Mouse (Mus musculus) small intestine, adult 2 months (tissue): ENCODE measurements around the gene Nicn1.

Source experiments
- CTCF ChIP-seq: fragments of 200-500 bp; IDR thresholded peaks from 2 replicates; pipeline ENCODE4 v1.5.1; 2012; ENCODE audit warnings: low read depth, mild to moderate bottlenecking, control low read depth, inconsistent platforms, low read length, moderate library complexity, mixed read lengths; ENCODE audit not compliant: insufficient replicate concordance, insufficient read length; ENCODE audit errors: extremely low read depth
- POLR2A ChIP-seq: fragments of 200-500 bp; IDR thresholded peaks from 2 replicates; pipeline ENCODE4 v1.6.1; 2012; ENCODE audit warnings: low read depth, mild to moderate bottlenecking, control low read depth, inconsistent platforms, low read length, moderate library complexity

DNA sequence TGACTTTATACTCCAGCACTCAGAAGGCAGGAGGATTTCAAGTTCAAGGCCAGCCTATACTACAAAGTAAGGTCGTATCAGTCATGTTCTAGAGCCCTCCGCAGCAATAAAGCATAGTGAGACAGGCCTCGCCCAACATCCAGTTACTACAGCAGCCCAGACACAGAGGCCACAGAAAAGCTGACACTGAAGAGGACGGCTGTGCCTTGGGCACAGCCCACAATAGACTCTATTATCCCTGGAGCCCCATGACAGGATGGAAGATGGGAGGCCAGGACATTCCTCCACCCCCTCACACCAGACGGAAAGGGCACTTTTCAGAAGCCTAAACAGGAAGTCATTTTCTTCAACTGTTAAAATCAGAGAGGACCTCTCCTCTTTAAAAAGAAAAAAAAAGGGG is 41.3 kb upstream of the Nicn1 start:
- no peak for TF ChIP-seq CTCF
- TF ChIP-seq POLR2A, result no peak
